Mouse (Mus musculus) midbrain, postnatal 0 days (tissue): ENCODE measurements around the gene Reck. TPM values are rescaled to one million over a fixed set of nuclear protein-coding genes. Genes with fewer than 3 reads are reported as not detected.

Source experiments
- ATAC-seq: fragments of 200-750 bp; cut with Nextera tagmentation; 2 replicates; pipeline ENCODE4 v1.8.0; 2017; ENCODE audit warnings: moderate number of reproducible peaks, mild to moderate bottlenecking, moderate TSS enrichment, moderate library complexity; ENCODE audit not compliant: low FRiP score
- DNase-seq: peaks from one replicate; pipeline ENCODE4 v3.0.0-alpha.2; 2015; ENCODE audit warnings: low spot score
- H3K27ac ChIP-seq: fragments of 300-500 bp; sonication (generic); 2 replicates; pipeline ENCODE4 v1.5.1; 2014; ENCODE audit warnings: low read depth, mild to moderate bottlenecking, low read length, mixed read lengths
- H3K27me3 ChIP-seq: fragments of 300-500 bp; sonication (generic); 2 replicates; pipeline ENCODE4 v1.6.1; 2014; ENCODE audit warnings: low read length, control low read depth, mixed read lengths; ENCODE audit not compliant: insufficient read depth
- H3K36me3 ChIP-seq: fragments of 300-500 bp; sonication (generic); 2 replicates; pipeline ENCODE4 v1.6.1; 2014; ENCODE audit warnings: low read length, control low read depth, mixed read lengths; ENCODE audit not compliant: insufficient read depth
- H3K4me1 ChIP-seq: fragments of 300-500 bp; sonication (generic); 2 replicates; pipeline ENCODE4 v1.6.1; 2014; ENCODE audit warnings: mild to moderate bottlenecking, control low read depth, antibody characterized with exemption, low read length, mixed read lengths; ENCODE audit not compliant: insufficient read depth
- H3K4me2 ChIP-seq: fragments of 300-500 bp; sonication (generic); 2 replicates; pipeline ENCODE4 v1.6.1; 2014; ENCODE audit warnings: low read depth, mild to moderate bottlenecking, low read length, mixed read lengths; ENCODE audit not compliant: poor library complexity, severe bottlenecking
- H3K4me3 ChIP-seq: fragments of 300-500 bp; sonication (generic); 2 replicates; pipeline ENCODE4 v1.5.1; 2014; ENCODE audit warnings: low read depth, mild to moderate bottlenecking, low read length, moderate library complexity
- H3K9ac ChIP-seq: fragments of 300-500 bp; sonication (generic); replicated peaks from 2 replicates; pipeline ENCODE4 v1.6.1; 2014; ENCODE audit warnings: mild to moderate bottlenecking, low read length, moderate library complexity, mixed read lengths; ENCODE audit not compliant: poor library complexity, severe bottlenecking
- H3K9me3 ChIP-seq: fragments of 300-500 bp; sonication (generic); 2 replicates; pipeline ENCODE4 v1.6.1; 2016; ENCODE audit warnings: low read length, control low read depth
- CTCF ChIP-seq: IDR thresholded peaks from 2 replicates; pipeline ENCODE4 v1.5.1; 2016; ENCODE audit warnings: antibody characterized with exemption, mild to moderate bottlenecking
- WGBS: fragments of 180-500 bp; shearing (Covaris S2); extraction: QIAGEN DNeasy Blood & Tissue Kit; methylation state at CpG from one replicate; pipeline ENCODE4 v1.1.7; 2014; 5-methylcytosine and 5-hydroxymethylcytosine counted together
- polyA plus RNA-seq: library from polyadenylated mRNA; unstranded; fragments of >200 nt; fragmentation: Nextera tagmentation; extraction: Ambion mirVana; gene quantifications from 2 replicates; pipeline ENCODE4 v1.2.1, GENCODE M21; 2015
- total RNA-seq: library from RNA; depleted of rRNA; stranded (reverse); fragments of >200 nt; gene quantifications from 2 replicates; pipeline ENCODE4 v1.2.3, GENCODE M21; 2014; rRNA removed

Reck gene
- total and polyA plus RNA-seq, 2 experiments from 2014 or later = 3.9 to 6.0 TPM

DNA sequence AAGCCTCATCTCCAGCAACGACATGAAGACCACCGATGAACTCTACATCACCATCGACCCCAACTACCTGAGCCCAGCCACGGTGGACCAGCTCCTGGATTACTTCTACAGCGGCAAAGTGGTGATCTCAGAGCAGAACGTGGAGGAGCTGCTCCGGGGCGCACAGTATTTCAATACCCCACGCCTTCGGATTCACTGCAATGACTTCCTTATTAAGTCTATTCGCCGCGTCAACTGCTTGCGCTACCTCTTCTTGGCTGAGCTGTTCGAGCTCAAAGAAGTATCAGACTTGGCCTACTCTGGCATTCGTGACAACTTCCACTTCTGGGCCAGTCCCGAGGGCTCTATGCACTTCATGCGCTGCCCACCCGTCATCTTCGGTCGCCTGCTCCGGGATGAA is 108.4 kb downstream of the Reck start:
- TF ChIP-seq CTCF = no peak
- no peaks in the 10 kb centered on the region for H3K27me3 ChIP-seq
- no peaks in the 10 kb centered on the region for H3K4me1 ChIP-seq
- no peaks in the 10 kb centered on the region for H3K9me3 ChIP-seq
- no peak overlapping the region for H3K4me3 ChIP-seq
- no peak overlapping the region for H3K9ac ChIP-seq
- 95% methylated on average over 22 of the region's 22 CpGs for WGBS
- H3K36me3 ChIP-seq = no peaks in the 10 kb centered on the region
- no peak for DNase-seq
- no peak overlapping the region for H3K27ac ChIP-seq
- no peak overlapping the region for H3K4me2 ChIP-seq
- ATAC-seq = no peak

DNA sequence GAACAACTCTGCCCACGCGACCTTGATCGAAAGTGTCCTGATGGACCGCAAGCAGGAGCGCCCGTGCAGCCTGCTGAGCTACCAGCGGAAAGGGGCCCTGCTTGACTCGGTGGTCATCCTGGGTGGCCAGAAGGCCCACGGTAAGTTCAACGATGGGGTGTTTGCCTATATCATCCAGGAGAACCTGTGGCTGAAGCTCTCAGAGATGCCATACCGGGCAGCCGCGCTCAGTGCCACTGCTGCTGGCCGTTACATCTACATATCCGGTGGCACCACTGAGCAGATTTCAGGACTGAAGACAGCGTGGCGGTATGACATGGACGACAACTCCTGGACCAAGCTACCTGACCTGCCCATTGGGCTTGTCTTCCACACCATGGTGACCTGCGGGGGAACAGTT is 109.0 kb downstream of the Reck start:
- no peak for DNase-seq
- no peaks in the 10 kb centered on the region for H3K9me3 ChIP-seq
- H3K36me3 ChIP-seq = no peaks in the 10 kb centered on the region
- ATAC-seq = no peak
- no peak for TF ChIP-seq CTCF
- WGBS = 95% methylated on average over 19 of the region's 19 CpGs
- no peaks in the 10 kb centered on the region for H3K4me1 ChIP-seq
- H3K27me3 ChIP-seq = no peaks in the 10 kb centered on the region
- no peak overlapping the region for H3K9ac ChIP-seq
- H3K27ac ChIP-seq = no peak overlapping the region
- no peak overlapping the region for H3K4me3 ChIP-seq
- no peak overlapping the region for H3K4me2 ChIP-seq

DNA sequence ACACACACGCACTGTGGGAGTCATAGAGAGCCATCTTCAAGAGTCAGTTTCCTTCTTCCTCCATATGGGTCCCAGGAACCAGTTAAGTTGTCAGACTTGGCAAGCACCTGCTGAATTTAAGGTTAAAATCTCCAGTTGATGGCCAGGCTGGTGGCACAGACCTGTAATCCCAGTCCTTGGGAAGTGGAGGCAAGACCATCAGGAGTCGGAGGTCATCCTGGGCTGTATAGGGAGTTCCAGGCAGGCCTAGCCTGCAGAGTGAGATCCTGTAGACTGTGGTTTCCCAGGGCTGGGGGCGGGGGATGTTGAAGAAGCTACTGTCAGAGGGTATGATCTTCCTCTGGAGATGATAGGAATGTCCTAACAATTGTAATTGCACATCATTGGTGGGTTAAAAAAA is 113.6 kb downstream of the Reck start:
- H3K4me2 ChIP-seq = no peak overlapping the region
- H3K27ac ChIP-seq = no peak overlapping the region
- no peaks in the 10 kb centered on the region for H3K36me3 ChIP-seq
- no peak for DNase-seq
- no peak for TF ChIP-seq CTCF
- ATAC-seq = no peak
- H3K4me1 ChIP-seq = no peaks in the 10 kb centered on the region
- no peaks in the 10 kb centered on the region for H3K9me3 ChIP-seq
- no peak overlapping the region for H3K4me3 ChIP-seq
- H3K9ac ChIP-seq = no peak overlapping the region
- WGBS = 88% methylated on average over 3 of the region's 3 CpGs
- H3K27me3 ChIP-seq = no peaks in the 10 kb centered on the region

DNA sequence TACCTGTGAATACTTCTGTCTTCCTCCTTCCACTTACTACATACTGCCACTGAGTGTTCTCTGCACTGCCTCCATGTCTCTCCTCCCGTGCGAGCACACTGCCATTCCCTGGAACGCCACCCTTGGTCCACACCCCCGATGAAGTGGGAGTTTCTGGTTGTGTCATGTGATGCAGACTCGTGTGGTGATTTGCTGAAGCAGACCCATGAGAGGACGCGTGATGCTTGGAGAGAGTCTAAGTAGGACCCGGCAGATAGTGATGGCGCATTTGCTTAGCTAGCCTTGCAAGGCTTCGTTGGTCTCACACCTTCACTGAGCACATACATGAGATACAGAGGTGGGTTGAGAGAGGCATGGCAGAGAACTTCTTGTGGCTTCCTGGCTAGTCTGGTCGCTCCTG is 117.7 kb downstream of the Reck start:
- TF ChIP-seq CTCF = no peak
- Histone ChIP-seq H3K9ac (no peak overlapping the region), H3K4me2 (no peak overlapping the region), H3K27ac (no peak overlapping the region), H3K36me3 (no peaks in the 10 kb centered on the region), H3K4me3 (no peak overlapping the region), H3K27me3 (no peaks in the 10 kb centered on the region), H3K9me3 (no peaks in the 10 kb centered on the region), H3K4me1 (no peaks in the 10 kb centered on the region)
- 92% methylated on average over 11 of the region's 11 CpGs for WGBS
- DNase-seq = no peak
- no peak for ATAC-seq

DNA sequence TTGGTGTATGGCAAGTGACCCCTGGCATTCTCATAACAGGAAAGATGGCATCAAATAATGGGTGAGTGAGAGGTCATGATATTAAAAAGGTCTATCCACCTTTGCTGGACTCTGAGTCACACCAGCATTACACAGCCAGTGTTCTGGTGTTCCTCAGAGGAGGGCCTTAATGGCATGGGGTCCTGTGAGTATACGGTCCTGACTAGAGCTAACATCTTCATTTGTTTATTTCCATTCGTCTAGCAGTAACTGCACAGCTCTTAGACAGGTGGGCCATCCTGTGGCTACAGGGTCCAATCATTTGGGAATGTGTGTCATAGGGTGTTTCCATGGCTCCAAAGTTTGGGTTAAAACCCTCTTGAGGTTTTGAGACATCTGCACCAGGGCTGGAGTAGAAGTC is 119.0 kb downstream of the Reck start:
- Histone ChIP-seq H3K9ac (no peak overlapping the region), H3K27ac (no peak overlapping the region), H3K4me3 (no peak overlapping the region), H3K4me2 (no peak overlapping the region), H3K4me1 (no peaks in the 10 kb centered on the region), H3K36me3 (no peaks in the 10 kb centered on the region), H3K27me3 (no peaks in the 10 kb centered on the region), H3K9me3 (no peaks in the 10 kb centered on the region)
- no peak for TF ChIP-seq CTCF
- no peak for ATAC-seq
- WGBS = 78% methylated on average over 2 of the region's 2 CpGs
- no peak for DNase-seq

Other genes starting within 250 kb of the Reck start
- gene Npr2, start 243.6 kb upstream of the Reck start, total RNA-seq = 28.2 and 30.5 TPM in 2 replicates
- 8.1 and 8.6 TPM in 2 replicates for gene Npr2, start 243.6 kb upstream of the Reck start, polyA plus RNA-seq
- gene Spag8, start 221.9 kb upstream of the Reck start, total RNA-seq = 9.3 and 10.2 TPM in 2 replicates
- gene Spag8, start 221.9 kb upstream of the Reck start, polyA plus RNA-seq = 7.3 and 8.5 TPM in 2 replicates
- gene Hint2, start 219.1 kb upstream of the Reck start, total RNA-seq = 51.6 and 60.7 TPM in 2 replicates
- 80.1 and 83.1 TPM in 2 replicates for gene Hint2, start 219.1 kb upstream of the Reck start, polyA plus RNA-seq
- gene Tmem8b, start 206.6 kb upstream of the Reck start, total RNA-seq = 28.7 and 30.0 TPM in 2 replicates
- 9.3 and 13.7 TPM in 2 replicates for gene Tmem8b, start 206.6 kb upstream of the Reck start, polyA plus RNA-seq
- 0.09 TPM in 1 of 2 replicates, not detected in the other for gene Fam221b, start 206.4 kb upstream of the Reck start, total RNA-seq
- 1.4 and 1.5 TPM in 2 replicates for gene Fam221b, start 206.4 kb upstream of the Reck start, polyA plus RNA-seq
- gene Olfr70, start 174.7 kb upstream of the Reck start, total RNA-seq = 0.09 TPM in 1 of 2 replicates, not detected in the other
- gene Olfr70, start 174.7 kb upstream of the Reck start, polyA plus RNA-seq = not detected in 2 replicates
- gene Olfr71, start 165.3 kb upstream of the Reck start, total RNA-seq = not detected in 2 replicates
- gene Olfr71, start 165.3 kb upstream of the Reck start, polyA plus RNA-seq = not detected in 2 replicates
- 1.1 TPM in 2 replicates for gene Hrct1, start 148.3 kb upstream of the Reck start, total RNA-seq
- gene Hrct1, start 148.3 kb upstream of the Reck start, polyA plus RNA-seq = 0.72 and 1.1 TPM in 2 replicates
- not detected in 2 replicates for gene Spaar, start 145.5 kb upstream of the Reck start, total RNA-seq
- 0.07 and 0.28 TPM in 2 replicates for gene Spaar, start 145.5 kb upstream of the Reck start, polyA plus RNA-seq
- gene Olfr159, start 104.5 kb upstream of the Reck start, total RNA-seq = not detected in 2 replicates
- not detected in 2 replicates for gene Olfr159, start 104.5 kb upstream of the Reck start, polyA plus RNA-seq
- not detected in 2 replicates for gene Olfr156, start 51.6 kb upstream of the Reck start, total RNA-seq
- not detected in 2 replicates for gene Olfr156, start 51.6 kb upstream of the Reck start, polyA plus RNA-seq
- gene Olfr157, start 35.3 kb upstream of the Reck start, total RNA-seq = not detected in 2 replicates
- gene Olfr157, start 35.3 kb upstream of the Reck start, polyA plus RNA-seq = not detected in 2 replicates
- not detected in 2 replicates for gene Olfr155, start 24.0 kb upstream of the Reck start, total RNA-seq
- not detected in 2 replicates for gene Olfr155, start 24.0 kb upstream of the Reck start, polyA plus RNA-seq
- 18.2 and 20.7 TPM in 2 replicates for gene Glipr2, start 81.9 kb downstream of the Reck start, total RNA-seq
- gene Glipr2, start 81.9 kb downstream of the Reck start, polyA plus RNA-seq = 16.3 and 16.5 TPM in 2 replicates
- gene Ccin, start 108.0 kb downstream of the Reck start, total RNA-seq = 0.33 and 0.49 TPM in 2 replicates
- not detected in 2 replicates for gene Ccin, start 108.0 kb downstream of the Reck start, polyA plus RNA-seq
- gene Clta, start 128.9 kb downstream of the Reck start, total RNA-seq = 539 and 562 TPM in 2 replicates
- 380 and 390 TPM in 2 replicates for gene Clta, start 128.9 kb downstream of the Reck start, polyA plus RNA-seq
- gene Gne, start 208.6 kb downstream of the Reck start, total RNA-seq = 37.6 and 42.4 TPM in 2 replicates
- 26.8 and 27.7 TPM in 2 replicates for gene Gne, start 208.6 kb downstream of the Reck start, polyA plus RNA-seq